Mouse (Mus musculus) frontal cortex, postnatal 14 days (tissue): ENCODE measurements at regions not wholly inside any gene's neighbourhood (a gene's known extent, or its start where the extent isn't known, plus 50 kb on each side); places are given as distances from the start of the nearest gene placed in this dataset.

Source experiments
- DNase-seq, 2 experiments: peaks; one replicate each; pipeline ENCODE4 v3.0.0; 2022; ENCODE audit warnings: low spot score in 2 of 2

DNA sequence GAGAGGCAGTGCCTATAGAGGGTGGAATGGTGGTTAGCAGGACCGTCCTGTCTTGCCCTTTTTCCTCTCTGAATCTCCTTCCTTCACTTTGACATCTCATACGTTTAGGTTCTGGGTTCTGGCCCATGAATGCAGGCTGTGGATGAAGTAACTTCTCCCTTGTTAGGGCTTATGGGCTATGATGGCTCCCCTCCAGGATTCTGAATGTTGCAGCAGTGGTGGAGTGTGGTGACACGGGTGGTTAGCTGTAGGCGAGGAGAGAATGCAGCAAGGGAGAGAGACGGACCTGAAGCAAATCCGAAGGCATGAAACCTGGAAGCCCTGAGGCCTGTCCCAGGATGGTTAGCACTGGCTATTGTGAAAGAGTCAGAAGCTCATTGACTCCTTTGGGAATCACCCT lies 204.4 kb upstream of the Gm5148 start:
- DNase-seq: no peak

DNA sequence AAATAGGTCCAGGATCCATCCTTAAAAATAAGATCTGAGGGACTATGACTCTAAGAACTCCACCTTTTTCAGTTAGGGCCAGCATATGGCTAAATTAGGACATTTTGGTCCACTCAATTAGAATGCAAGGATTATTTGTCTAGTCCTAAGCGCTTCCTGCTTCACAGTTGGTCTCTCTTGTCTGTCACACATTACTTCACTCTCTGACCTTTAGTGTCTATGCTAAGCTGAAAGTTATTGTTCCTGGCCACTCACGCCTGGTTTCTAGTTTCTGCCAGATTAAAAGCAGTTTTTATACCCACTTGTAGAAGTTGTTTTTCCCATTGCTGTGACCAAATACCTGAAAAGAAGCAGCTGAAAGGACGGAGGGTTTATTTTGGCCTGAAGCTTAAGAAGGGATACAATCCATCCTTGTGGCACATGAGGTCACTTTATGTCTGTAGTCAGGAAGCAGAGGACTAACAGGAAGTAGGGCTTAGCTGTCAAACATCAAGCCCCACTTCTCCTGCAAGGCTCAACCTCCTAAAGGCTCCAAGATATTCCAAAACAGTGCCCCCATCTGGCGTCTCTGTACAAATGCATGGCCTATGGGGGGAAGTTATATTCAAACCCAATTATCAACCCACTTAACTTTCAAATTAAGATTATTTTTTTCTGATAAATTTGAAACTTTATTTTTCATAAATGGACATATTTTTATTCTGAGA lies 195.3 kb upstream of the Gm5148 start:
- DNase-seq: no peak

DNA sequence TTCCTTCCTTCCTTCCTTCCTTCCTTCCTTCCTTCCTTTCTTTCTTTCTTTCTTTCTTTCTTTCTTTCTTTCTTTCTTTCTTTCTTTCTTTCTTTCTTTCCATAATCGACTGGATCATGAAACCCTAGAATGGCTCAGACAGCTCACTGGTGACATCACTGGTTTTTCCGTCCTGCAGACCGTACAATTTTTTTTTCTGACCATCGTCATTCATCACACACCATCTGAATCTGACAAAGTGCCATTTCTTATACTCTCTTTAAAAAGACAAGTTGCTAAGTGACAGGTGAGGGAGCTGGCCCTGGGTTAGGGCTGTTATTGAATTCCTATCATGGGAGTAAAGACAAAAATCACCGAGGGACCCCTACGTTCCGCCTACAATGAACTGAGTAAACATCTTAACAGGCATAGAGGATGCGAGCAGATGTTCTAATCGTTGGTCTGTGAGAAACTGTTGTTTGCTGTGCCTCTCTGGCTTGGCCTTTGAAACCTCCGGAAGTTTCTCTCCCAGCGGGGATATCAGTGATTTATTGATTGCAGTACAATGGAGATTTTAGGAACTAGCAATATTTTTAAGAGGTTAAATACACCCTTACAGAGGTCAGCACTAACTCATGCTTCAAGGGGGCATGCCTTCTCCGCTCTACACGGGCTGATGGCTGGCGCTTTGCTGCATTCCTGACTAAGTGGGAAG lies 192.6 kb upstream of the Gm5148 start:
- DNase-seq: no peak

DNA sequence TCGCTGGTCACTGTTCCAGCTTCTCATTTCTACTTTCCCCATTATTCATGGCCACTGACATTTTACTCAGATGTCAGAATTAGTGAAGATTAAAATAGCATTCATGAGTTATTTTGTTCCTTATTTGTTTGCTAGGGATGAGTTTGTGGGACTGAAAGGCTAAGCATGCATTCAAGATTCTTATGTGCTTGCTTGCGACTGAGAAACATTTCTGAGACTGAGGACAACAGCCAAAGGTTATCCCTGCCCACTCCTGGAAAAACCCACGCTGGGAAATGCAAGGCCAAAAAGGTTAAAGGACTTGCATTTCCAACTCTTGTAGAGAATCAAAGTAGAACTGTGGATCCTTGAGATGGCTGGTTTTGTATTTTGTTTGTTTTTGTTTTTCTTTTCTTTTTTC lies 192.0 kb upstream of the Gm5148 start:
- no peak for DNase-seq

DNA sequence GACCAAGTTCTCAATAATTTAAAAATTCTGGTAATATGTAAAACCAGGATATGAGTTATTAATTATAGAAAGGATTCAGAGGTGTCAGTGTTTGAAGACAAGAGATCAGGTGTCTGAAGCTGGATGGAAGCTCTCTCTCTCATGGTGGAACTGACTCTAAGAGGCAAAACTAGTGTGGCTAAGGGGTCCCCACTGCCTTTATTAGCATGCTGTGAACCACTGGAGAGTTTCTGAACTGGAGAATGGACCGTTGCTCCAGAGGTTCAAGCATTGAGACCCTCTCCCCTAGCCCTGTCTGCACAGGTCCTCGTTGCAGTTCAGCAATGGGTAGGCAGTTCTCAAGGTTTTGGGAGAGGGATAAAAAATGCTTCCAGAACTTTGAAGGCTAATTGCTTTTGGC lies 191.4 kb upstream of the Gm5148 start:
- DNase-seq: no peak

DNA sequence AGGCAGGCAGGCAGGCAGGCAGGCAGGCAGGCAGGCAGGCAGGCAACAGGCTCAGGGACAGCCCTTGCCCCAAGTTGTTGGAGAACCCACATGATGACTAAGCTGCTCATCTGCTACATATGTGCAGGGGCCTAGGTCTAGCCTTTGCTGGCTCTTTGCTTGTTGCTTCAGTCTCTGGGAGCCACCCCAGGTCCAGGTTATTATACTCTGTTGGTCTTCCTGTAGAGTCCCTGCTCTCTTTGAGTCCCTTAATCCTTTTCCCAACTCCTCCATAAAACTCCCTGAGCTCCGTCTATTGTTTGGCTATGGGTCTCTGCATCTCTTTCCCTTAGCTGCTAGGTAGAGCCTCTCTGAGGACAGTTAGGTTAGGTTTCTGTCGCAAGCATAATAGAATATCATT lies 189.8 kb upstream of the Gm5148 start:
- no peak for DNase-seq

DNA sequence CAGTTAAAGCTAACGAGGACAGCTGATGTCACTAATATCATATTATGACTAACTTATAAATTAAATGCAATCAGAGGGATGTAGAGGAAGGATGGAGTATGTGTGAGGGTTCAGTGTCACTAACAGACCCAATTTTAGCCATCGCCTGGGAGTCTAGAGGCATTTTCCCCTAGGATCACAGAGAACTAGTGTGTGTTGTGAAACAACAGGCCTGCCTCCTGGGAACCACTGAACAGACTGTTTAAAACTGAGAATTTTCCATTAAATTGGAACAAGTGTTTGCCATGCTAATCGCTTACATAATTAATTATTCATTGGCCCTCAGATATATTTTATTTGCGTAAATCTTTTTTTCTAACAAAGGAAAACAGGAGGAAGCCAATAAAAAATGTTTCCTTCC lies 185.5 kb upstream of the Gm5148 start:
- no peak for DNase-seq

DNA sequence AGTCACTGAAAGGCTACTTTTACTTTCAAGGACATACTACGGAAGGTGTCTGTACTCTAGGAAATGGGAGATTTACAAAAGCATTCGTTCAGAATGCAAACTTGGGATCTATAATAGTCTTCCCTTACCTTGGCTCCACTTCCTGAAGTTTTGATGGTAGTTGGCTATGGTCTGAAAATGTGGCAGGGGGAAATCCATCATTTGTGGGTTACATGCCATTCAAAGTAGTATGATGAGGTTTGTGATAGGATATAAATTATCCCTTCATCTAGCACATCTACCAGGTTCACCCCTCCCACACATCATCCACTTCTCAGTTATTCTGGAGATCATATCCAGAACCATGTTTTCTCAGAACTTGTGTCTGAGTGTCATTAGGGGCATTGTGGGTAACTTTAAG lies 184.7 kb upstream of the Gm5148 start:
- DNase-seq: no peak

DNA sequence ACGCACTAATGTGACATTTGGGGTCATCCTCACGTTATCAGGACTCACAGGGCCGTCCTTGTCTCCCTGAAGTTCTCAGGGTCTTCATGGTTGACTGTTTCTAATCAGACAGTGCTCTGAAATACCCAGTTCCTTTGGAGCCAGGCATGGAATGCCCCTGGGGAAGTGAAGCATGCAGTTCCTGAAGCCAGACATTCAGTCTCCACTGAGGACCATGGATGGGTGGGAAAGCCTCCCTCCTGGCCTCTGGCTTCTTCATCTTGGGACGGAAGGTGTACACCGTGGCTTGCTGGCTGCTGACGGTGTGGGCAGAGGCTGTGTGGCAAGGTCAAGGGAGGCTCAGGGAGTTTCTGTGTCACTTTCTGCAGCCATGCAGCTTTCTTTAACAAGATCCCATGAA lies 184.2 kb upstream of the Gm5148 start:
- no peak for DNase-seq

DNA sequence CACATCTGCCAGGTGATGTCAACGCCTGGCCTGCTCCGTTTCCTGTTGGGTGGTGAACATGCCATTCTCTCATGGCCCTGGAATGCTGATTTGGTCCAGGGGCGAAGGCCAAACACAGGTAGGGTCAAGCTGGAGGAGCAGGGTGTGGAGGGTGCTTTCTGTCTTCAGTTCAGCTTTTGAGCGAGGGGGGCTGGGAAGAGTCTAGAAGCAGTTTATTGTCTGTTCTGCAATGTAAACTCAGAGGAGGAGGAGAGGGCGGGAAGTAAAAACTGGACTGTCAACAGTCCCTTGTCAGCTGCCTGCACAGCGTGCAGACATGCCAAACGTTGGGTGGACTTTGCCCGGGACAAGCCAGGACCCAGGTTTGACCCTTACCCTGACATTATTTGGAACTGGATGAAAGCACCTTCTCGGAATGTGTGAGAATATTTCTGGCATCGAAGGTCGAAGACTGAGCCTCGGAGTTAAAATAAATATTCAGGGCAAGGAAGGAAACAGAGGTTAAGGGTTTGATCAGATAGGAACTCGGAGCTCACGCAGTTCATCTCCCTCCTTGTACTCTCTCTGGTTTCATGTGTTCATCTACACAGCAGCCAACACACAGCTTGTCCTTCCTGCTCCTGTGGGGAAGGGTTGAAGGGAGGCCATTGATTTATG lies 183.3 kb upstream of the Gm5148 start:
- DNase-seq: no peak

DNA sequence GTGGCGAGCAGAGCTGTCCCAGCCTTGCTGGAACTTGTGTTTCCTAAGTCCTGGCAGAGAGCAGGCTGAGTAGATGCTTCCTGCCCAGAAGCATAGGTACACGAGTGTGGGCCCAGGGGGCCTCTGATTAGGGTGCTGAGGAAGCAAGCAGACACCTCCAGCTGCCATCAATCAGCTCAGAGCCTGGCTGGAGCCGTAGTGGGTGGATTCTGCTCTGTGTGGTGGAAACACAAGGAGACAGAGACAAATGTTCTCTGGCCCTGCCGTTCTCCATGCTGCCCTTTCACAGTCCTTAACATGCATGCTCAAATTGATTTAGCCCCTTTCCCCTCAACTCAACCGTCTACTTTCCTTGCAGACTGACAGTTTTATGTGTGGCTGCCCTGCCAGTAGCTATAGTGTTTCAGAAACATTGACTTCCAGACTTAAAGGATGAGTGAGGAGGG lies 182.5 kb upstream of the Gm5148 start:
- DNase-seq: no peak

DNA sequence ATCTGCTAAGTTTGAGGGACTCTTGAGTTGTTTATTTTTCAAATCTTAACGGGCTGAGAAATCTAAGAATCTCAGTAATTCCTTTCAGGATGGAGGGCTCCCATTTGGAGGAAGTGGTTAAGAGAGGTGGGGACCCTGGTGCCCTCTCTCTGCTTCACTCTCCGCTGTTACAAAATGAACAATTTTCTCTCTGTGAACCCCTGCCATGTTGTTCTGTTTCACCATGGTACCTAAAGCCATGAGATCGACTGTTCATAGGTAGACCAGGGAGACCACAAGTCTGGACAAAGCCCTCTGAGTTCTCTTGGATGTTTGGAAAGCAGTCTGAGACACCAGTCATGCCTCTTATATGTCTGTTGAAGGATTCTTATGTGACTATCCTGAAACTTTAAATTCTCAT lies 179.9 kb upstream of the Gm5148 start:
- DNase-seq: no peak

DNA sequence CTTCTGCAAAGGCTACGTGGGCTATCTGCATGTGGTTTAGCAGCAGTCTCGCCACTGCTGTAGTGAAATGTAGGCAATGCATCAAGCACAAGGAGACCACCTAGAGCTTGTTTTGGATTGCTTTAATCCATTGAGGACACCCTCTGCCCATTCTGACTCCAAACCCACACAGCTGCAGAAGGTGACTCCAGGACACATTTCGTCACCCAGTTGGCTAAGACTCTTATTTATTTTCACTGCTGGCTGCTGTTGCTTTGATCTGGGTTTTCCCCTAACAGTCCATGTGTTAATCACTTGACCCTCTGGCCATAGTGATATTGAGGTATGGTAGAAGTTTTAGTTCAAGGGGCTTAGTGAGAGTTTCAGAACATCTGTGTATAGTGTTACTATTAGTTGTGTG lies 179.2 kb upstream of the Gm5148 start:
- no peak for DNase-seq

DNA sequence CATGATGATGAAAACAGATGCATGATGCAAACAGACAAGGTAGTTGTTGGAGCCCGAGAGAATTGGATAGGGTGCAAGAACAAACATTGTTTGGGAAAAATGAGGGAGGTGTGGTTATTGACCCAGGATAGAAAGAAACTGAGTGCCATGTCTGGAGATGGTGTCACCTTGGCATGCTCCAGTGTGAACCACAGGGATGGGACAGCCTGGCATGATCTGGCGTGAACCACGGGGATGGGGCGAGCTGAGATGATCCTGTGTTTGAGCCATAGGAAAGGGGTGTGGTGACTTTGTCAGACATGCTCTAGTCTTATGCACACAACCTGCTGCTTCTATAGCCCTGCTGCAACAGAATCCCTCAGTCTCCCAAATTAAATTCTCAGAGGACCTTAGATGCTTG lies 178.7 kb upstream of the Gm5148 start:
- no peak for DNase-seq

DNA sequence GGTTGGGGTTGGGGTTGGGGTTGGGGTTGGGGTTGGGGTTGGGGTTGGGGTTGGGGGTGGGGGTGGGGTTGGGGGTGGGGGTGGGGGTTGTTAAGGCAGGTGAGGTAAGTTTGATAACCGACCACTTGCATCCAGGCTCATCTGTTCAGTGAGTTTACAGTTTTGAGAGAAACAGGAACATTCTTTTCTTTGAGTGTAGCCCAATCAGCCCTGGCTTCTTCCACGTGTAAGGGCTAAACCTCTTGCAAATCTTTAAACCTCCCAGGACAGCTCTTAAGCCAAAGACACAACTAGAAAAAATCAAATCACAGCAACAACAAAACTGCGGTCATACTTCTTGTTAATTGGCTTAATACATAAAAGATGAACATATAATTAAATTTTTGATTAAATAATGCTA lies 173.1 kb upstream of the Gm5148 start:
- no peak for DNase-seq

DNA sequence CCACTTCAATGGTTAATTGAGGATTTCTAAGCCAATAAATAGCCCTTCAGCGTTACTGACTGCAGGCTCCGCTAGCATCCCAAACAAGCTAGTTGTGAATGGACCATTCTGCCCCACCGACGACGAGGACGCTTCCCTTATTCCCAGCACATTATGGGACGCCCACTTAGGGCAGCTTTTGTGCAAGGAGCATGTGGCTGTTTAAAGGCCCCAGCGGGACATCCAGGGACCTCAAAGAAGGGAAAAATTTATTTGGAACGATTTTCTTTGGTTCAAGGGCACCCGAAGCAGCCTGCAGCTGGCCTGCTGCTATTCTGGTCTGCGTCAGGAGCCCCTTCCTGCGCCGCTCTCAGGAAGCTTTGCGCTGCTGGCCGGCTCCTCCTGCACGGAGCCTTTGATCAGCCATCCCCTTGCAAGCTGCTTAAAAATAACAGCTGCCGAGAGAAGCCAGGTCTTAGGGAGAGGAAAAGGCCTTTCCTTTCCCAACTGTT lies 172.6 kb upstream of the Gm5148 start:
- peak; percentile 21 to 48 for DNase-seq

DNA sequence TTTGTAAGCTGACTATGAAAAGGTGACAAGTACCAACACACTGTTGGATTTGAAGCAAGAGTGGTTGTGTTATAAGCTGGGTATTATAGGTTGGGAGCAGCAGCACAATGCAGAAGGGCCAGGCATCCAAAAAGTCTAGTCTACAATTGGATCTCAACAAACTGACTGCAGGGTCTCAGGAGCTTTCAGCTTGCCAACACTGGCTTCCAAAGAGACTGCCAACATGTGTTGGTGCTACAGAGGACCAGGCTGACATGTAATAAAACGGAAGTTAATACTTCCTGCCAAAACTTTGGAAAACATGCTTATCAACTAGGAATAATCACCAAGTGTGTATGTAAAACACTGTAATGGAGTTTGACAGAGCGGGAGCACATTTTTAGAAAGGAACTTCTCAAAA lies 170.3 kb upstream of the Gm5148 start:
- no peak for DNase-seq

DNA sequence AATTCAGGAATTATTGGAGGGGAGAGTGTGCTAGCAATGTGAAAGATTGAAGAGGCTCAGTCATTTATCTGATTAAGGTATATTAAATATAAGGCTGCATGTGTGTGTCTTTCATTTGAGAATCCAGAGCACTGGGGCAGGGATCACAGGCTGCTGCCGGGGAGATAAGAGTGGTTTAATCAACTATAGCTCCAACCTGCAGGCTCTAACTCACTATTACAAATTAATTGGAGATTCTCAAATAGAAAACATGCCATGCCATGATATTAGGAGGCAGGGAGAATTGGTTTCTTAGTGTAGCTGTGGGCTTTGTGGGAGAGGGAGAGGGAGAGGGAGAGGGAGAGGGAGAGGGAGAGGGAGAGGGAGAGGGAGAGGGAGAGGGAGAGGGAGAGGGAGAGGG lies 165.9 kb upstream of the Gm5148 start:
- no peak for DNase-seq

DNA sequence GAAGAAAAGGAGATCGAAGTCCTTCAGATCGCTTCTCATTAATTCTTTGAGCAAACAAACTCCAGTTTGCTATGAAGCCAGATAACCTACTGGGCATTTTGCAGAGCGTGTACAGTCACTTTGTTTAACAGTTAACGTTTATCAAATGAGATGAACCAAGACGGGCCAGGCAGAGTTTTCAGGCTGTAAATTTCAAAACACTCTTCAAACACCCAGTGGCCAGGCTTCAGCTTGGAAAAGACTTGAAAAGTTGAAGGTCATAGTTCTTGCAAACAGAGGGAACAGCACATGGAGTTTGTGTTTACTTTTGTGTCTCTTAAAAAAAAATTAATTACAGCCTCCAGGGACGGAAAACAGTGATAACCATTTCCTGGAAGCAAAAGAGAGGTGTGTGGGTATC lies 164.2 kb upstream of the Gm5148 start:
- DNase-seq: no peak

DNA sequence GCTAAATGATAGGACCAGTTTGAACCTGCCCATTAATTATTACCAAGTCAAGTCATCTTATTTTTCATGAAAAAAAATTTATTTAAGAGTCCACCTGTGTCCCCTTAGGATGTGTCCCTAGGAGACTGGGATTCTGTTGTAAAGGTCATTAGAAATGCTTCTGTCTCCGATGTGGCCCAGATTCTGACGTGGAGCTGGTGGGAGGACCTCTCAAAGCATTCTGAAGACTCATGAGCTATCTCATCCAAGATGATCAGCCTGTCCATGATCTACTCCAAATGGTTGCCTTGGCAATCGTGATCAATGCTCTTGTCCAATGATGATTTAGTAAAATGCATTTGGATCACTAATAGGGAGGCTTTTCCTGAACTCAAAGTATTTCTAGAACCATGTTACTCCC lies 163.4 kb upstream of the Gm5148 start:
- DNase-seq: no peak

DNA sequence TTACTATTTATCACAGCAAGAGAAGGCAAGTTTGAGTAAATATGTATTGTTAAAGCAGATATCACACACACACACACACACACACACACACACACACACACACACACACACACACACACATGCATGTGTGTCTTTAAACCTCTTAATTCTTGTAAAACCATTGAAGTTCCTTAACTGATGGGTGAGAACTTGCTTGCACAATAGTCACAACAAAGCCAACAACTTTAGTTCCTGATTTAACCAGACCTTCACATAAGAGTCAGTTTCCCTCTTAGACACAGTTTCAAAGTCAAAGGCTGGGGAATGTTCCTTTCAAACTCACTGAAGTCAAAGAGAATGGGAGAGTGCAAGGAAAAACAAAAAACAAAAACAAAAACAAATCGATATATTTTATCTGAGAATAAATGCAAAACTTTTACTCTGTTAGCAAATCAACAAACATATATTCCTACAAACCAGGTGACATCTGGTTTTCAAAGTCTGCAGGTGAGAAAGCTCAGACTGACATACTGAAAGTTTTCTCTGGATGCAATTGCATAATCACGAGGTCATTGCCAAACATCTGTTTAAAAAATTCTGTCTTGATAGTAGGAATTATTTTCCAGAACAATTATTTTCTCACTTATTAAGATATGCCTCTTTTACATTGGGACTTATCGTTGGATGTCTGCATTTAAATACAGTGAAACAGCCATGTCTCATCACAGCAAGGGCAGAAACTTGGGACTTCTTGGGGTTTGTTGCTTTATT lies 162.6 kb upstream of the Gm5148 start:
- DNase-seq: no peak

DNA sequence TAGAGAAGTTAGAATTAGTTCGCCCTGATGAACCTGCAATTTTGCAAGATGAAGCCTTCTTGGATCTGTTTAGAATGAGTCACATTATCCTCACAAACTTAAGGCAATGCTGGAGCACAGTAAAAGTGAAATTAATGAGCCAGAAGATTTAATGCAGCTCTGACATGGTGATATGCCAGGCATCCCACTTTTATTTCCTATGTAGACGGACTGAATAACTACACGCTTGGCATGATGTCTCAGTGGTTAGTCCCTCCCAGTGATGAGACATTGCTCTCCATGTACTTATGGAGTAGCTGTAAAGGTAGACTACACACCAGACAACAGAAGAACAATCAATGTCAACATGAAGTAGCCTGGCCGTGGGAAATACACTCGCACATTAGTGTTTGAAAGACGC lies 161.5 kb upstream of the Gm5148 start:
- DNase-seq: no peak
